Mouse (Mus musculus) kidney, postnatal 0 days (tissue): Measurements from ENCODE around the gene Ccdc88b. TPM values are rescaled to one million over a fixed set of nuclear protein-coding genes. Genes with fewer than 3 reads are reported as not detected.

ENCODE experiments used
- ATAC-seq: fragments of 200-750 bp; cut with Nextera tagmentation; replicated peaks from 2 replicates; pipeline ENCODE4 v1.8.0; 2017; ENCODE audit warnings: low read depth, moderate number of reproducible peaks, moderate TSS enrichment, moderate library complexity; ENCODE audit not compliant: low FRiP score
- DNase-seq: peaks from one replicate; pipeline ENCODE4 v3.0.0-alpha.2; 2016; ENCODE audit warnings: low spot score
- H3K27ac ChIP-seq: fragments of 300-500 bp; sonication (generic); 2 replicates; pipeline ENCODE4 v1.5.1; 2014; ENCODE audit warnings: mild to moderate bottlenecking
- H3K27me3 ChIP-seq: fragments of 300-500 bp; sonication (generic); 2 replicates; pipeline ENCODE4 v1.6.1; 2014; ENCODE audit warnings: low read length, mixed read lengths; ENCODE audit not compliant: insufficient read depth
- H3K36me3 ChIP-seq: fragments of 300-500 bp; sonication (generic); 2 replicates; pipeline ENCODE4 v1.6.1; 2014; ENCODE audit warnings: low read length, mixed read lengths; ENCODE audit not compliant: insufficient read depth
- H3K4me1 ChIP-seq: fragments of 300-500 bp; sonication (generic); replicated peaks from 2 replicates; pipeline ENCODE4 v1.6.1; 2014; ENCODE audit warnings: antibody characterized with exemption, low read length, mixed read lengths; ENCODE audit not compliant: insufficient read depth
- H3K4me2 ChIP-seq: fragments of 300-500 bp; sonication (generic); 2 replicates; pipeline ENCODE4 v1.6.1; 2014; ENCODE audit warnings: mild to moderate bottlenecking, low read length, moderate library complexity, mixed read lengths
- H3K4me3 ChIP-seq: fragments of 300-500 bp; sonication (generic); replicated peaks from 2 replicates; pipeline ENCODE4 v1.5.1; 2014; ENCODE audit warnings: low read depth, low read length
- H3K9ac ChIP-seq: fragments of 300-500 bp; sonication (generic); 2 replicates; pipeline ENCODE4 v1.6.1; 2014; ENCODE audit warnings: low read depth, low read length
- H3K9me3 ChIP-seq: fragments of 300-500 bp; sonication (generic); replicated peaks from 2 replicates; pipeline ENCODE4 v1.6.1; 2016; ENCODE audit warnings: low read length, inconsistent platforms, mixed read lengths
- CTCF ChIP-seq: IDR thresholded peaks from 2 replicates; pipeline ENCODE4 v1.5.1; 2016; ENCODE audit warnings: antibody characterized with exemption, low read depth, mild to moderate bottlenecking, moderate library complexity
- WGBS: fragments of 180-500 bp; shearing (Covaris S2); extraction: QIAGEN DNeasy Blood & Tissue Kit; methylation state at CpG from one replicate; pipeline ENCODE4 v1.1.7; 2014; 5-methylcytosine and 5-hydroxymethylcytosine counted together
- microRNA-seq: library from miRNA; unstranded; fragments of <30 nt; microRNA quantifications from one replicate; pipeline ENCODE4, GENCODE M21; 2016
- polyA plus RNA-seq: library from polyadenylated mRNA; unstranded; fragments of >200 nt; fragmentation: Nextera tagmentation; extraction: Ambion mirVana; gene quantifications from 2 replicates; pipeline ENCODE4 v1.2.1, GENCODE M21; 2015

Ccdc88b gene
- polyA plus RNA-seq, 1 experiment from 2014 or later, result 0.87 TPM

- Histone ChIP-seq H3K4me1 (no peaks in the 10 kb centered on the region), H3K27me3 (no peaks in the 10 kb centered on the region), H3K9me3 (no peaks in the 10 kb centered on the region; the same call in 1 of the 2 replicates), H3K27ac (no peak overlapping the region), H3K9ac (no peak overlapping the region), H3K4me3 (no peak overlapping the region), H3K4me2 (no peak overlapping the region), H3K36me3 (no peaks in the 10 kb centered on the region)
- 19% methylated on average over 4 of the region's 4 CpGs for WGBS
- no peak for TF ChIP-seq CTCF
- DNase-seq (no peak), ATAC-seq (0 out of 2 replicates have a peak, but pooled peaks have one; percentile 36)
Observed at GRCm38 (mm10) chr19:6814366-6814765, 43.6 kb downstream of the Ccdc88b start.

Small RNAs within 50 kb of the gene (microRNA-seq; reads per million reads assigned to microRNA genes)
- gene Mir5046, result not detected

Other genes with a start within 250 kb of the Ccdc88b start
- 19.6 TPM in 2 replicates for gene Rps6ka4, start 17.6 kb downstream of the Ccdc88b start, polyA plus RNA-seq
- gene Trmt112, start 51.5 kb upstream of the Ccdc88b start, polyA plus RNA-seq, result 137 and 142 TPM in 2 replicates
- gene Prdx5, start 51.9 kb upstream of the Ccdc88b start, polyA plus RNA-seq, result 822 and 884 TPM in 2 replicates
- 22.7 and 23.0 TPM in 2 replicates for gene Esrra, start 63.6 kb upstream of the Ccdc88b start, polyA plus RNA-seq
- 3.9 and 4.0 TPM in 2 replicates for gene Catsperz, start 67.2 kb upstream of the Ccdc88b start, polyA plus RNA-seq
- gene Kcnk4, start 76.3 kb upstream of the Ccdc88b start, polyA plus RNA-seq, result 0.46 and 0.69 TPM in 2 replicates
- gene Bad, start 83.7 kb upstream of the Ccdc88b start, polyA plus RNA-seq, result 75.8 and 76.5 TPM in 2 replicates
- gene Gpr137, start 84.3 kb upstream of the Ccdc88b start, polyA plus RNA-seq, result 32.6 and 33.1 TPM in 2 replicates
- 144 and 174 TPM in 2 replicates for gene Ppp1r14b, start 116.8 kb upstream of the Ccdc88b start, polyA plus RNA-seq
- gene Plcb3, start 118.3 kb upstream of the Ccdc88b start, polyA plus RNA-seq, result 24.6 and 28.5 TPM in 2 replicates
- gene Fkbp2, start 122.3 kb upstream of the Ccdc88b start, polyA plus RNA-seq, result 128 and 129 TPM in 2 replicates
- gene Vegfb, start 129.4 kb upstream of the Ccdc88b start, polyA plus RNA-seq, result 52.8 and 56.6 TPM in 2 replicates
- 30.7 and 32.1 TPM in 2 replicates for gene Dnajc4, start 134.4 kb upstream of the Ccdc88b start, polyA plus RNA-seq
- 39.0 and 40.8 TPM in 2 replicates for gene Nudt22, start 137.9 kb upstream of the Ccdc88b start, polyA plus RNA-seq
- 14.5 and 14.7 TPM in 2 replicates for gene Trpt1, start 137.9 kb upstream of the Ccdc88b start, polyA plus RNA-seq
- 3.5 and 4.3 TPM in 2 replicates for gene Fermt3, start 161.3 kb upstream of the Ccdc88b start, polyA plus RNA-seq
- gene Stip1, start 181.8 kb upstream of the Ccdc88b start, polyA plus RNA-seq, result 131 and 149 TPM in 2 replicates
- 28.0 and 35.5 TPM in 2 replicates for gene Macrod1, start 198.6 kb upstream of the Ccdc88b start, polyA plus RNA-seq
- 4.8 and 5.1 TPM in 2 replicates for gene Flrt1, start 247.5 kb upstream of the Ccdc88b start, polyA plus RNA-seq